Mouse (Mus musculus): ENCODE data around the gene Hivep3.

Hivep3 gene

GRCm38 (mm10) chr4:119760820-119761219, 27.2 kb downstream of the Hivep3 start:
- ATAC-seq (ENCODE audit: low TSS enrichment): no peak

DNA sequence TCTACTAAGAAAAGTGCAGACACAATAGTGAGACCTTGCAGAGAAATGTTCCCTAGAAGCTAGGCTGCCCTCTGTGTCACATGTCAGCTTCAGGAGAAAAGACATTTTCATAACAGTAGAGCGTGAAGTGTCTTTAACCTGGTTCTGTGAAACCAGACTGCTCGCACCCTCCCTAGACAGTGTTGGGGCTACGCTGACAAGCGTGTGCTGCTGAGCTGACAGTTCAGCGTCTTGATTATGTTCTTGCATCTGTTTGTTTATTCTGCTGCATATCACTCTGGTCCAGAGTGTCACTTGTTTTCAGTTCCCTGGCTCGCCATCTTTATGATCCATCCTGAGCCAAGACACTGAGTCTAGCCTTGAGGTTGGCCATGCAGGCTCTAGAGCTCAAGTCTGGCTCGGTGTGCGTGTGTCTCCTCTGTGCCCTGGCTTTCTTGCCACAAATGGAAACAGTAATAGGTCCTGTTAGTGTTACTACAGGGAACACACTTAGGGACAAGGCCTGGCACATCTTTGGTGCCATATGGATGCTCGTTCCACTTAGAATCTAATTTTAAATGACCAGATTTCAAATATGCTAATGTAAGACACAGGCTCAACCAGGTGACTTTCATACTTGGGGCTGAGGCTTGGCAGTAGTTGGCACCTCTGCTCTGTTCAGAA, 28.0 kb downstream of the Hivep3 start:
- peak; percentile 29 for ATAC-seq (ENCODE audit: low TSS enrichment)

GRCm38 (mm10) chr4:119762171-119762570, 28.6 kb downstream of the Hivep3 start:
- ATAC-seq (ENCODE audit: low TSS enrichment): peak; percentile 35

- ATAC-seq (ENCODE audit: low TSS enrichment): no peak
Observed at GRCm38 (mm10) chr4:119768046-119768445, 34.5 kb downstream of the Hivep3 start.

- ATAC-seq (ENCODE audit: low TSS enrichment): no peak
Observed at GRCm38 (mm10) chr4:119775913-119776312, 42.3 kb downstream of the Hivep3 start.

DNA sequence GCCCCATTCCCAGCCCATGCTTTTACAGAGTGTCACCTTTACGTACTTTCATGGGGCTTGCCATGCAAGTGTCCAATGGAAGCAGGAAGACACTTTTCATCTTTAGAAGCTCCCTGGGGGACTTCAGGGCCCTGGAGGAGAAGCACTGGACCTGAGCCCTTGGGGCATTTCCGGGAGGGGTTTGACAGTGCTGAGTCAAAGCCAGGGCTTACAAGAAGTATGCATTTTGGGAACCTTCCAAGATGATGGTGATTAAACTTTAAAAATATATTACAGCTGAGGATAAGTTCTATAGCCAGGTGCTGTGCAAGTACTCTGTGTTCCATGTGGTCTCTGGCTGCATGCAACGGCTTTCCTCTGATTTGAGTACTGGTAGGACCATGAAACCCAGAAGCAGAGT, 43.6 kb downstream of the Hivep3 start:
- no peak for ATAC-seq (ENCODE audit: low TSS enrichment)

- ATAC-seq (ENCODE audit: low TSS enrichment): peak; percentile 34; the same call in 1 of the 2 replicates
Observed at GRCm38 (mm10) chr4:119779561-119780400, 46.2 kb downstream of the Hivep3 start.

- ATAC-seq (ENCODE audit: low TSS enrichment): no peak
Observed at GRCm38 (mm10) chr4:119780881-119781280, 47.3 kb downstream of the Hivep3 start.

DNA sequence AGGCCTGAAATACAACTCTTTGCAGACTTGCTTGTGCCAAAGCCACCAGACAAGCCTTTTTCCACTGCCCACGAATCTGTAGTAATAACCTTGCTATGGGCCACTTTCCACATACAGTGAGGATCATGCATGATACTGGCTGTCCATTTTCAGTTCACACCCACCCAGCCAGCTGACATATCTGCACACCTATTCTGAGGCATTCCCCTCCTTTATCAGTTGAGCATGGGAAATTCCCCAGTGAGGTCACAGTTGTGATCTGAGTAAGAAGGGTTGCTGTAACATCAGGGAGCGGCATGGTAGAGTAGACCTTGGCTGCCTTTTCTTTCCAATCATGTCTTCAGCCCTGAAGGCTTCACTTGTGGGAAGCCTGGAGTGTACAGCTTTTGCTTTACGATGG, 51.4 kb downstream of the Hivep3 start:
- ATAC-seq (ENCODE audit: low TSS enrichment): no peak

GRCm38 (mm10) chr4:119786307-119786706, 52.7 kb downstream of the Hivep3 start:
- ATAC-seq (ENCODE audit: low TSS enrichment): no peak

DNA sequence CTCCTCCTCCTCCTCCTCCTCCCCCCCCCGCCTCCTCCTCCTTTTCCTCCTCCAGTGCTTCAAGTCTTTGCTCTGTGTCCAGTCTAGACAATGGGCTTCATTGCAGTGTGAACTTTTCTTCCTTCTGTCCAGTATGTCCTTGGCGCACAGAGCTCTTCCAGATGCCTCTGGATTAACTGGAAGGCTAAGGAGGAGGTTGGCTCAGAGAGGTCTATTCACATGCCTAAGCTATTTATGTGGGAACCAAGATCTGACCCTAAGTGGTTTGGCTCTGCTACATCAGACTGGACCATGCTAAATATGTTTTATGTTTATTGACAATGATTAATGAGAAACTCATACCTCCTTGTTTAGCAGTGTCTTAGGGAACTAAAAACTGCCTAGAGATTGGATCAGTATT, 53.1 kb downstream of the Hivep3 start:
- no peak for ATAC-seq (ENCODE audit: low TSS enrichment)

- ATAC-seq (ENCODE audit: low TSS enrichment): no peak
Observed at GRCm38 (mm10) chr4:119788746-119789145, 55.2 kb downstream of the Hivep3 start.

DNA sequence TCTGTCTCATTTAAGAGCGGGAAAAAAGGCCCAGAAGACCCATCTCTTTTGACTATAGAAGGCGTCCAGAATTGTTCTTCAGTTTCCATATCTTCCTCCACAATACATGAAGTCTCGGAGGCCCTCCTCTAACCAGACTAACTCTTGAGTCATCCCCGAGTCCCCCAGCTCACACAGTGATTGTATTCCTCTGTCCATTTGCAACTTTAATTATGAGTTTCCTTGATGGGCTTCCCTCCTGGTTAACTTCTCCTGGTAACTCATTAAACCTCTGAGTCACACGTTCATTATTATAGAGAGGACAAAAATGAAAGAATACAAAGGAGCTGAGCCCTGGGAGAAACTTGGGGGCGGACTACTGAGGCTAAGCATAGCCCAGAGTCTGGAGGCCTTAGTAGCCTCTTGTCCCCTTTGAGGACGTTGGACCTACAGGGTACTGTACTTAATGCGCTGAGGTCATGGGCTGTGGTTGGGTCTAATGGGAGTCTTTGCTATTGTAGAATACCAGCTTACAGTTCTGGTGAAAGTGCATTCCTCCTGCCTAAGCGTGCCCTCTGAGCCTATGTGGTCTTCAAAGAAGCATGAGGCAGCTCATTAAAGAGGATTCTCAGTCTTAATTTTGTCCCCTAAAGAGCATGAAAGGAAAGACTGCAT, 56.0 kb downstream of the Hivep3 start:
- no peak for ATAC-seq (ENCODE audit: low TSS enrichment)

DNA sequence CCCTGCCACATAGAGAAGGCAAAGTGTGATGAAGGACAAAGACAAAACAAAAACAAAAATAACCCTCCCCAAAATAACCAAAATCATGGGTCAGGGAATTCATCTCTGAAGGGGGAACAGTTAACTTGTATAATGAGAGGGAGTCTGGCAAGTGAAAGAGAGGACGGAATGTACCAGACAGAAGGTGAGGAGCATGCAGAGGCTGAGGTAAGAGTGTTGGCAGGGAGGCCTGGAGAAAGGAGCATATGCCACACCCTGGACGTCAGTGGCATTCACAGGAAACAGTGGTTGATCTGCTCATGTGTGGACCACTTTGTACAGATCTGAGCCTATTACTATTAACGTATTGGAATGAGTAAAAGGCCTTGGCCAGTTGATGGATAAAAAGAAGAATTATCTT, 65.3 kb downstream of the Hivep3 start:
- ATAC-seq (ENCODE audit: low TSS enrichment): no peak

DNA sequence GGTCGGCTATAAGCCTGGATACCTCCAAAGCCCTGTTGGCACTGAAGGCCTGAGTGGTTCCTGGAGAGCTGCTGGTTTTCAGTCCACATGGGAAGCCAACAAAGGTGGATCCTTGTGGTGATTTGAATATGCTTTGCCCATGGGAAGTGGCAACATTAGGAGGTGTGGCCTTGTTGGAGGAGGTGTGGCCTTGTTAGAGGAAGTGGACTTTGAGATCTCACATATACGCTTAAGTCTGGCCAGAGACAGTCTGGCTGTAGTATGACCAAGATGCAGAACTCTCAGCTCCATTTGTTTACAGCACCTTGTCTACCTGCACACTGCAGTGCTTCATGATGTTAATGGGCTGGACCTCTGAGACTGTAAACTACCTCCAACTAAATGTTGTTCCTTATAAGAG, 73.0 kb downstream of the Hivep3 start:
- no peak for ATAC-seq (ENCODE audit: low TSS enrichment)

DNA sequence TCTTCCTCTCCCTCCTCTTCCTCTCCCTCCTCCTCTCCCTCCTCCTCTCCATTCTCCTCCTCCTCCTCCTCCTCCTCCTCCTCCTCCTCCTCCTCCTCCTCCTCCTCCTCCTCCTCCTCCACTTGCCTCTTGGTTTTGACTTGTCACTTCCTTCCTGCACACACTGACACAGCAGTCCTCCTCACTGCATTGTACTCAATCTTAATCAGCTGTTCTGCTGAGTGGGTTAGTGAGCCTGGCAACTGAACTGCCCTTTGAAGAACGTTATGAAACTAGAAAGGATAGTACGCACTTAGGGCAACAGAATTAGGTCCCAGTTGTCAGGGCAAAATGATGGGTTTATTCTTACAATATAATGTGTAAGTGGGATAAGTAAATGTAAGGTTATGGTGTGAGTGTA, 73.8 kb downstream of the Hivep3 start:
- no peak for ATAC-seq (ENCODE audit: low TSS enrichment)

- ATAC-seq (ENCODE audit: low TSS enrichment): peak; percentile 53; the same call in 1 of the 2 replicates
Observed at GRCm38 (mm10) chr4:119809245-119809644, 75.7 kb downstream of the Hivep3 start.

GRCm38 (mm10) chr4:119812775-119813174, 79.2 kb downstream of the Hivep3 start:
- peak; percentile 62 for ATAC-seq (ENCODE audit: low TSS enrichment)

GRCm38 (mm10) chr4:119813500-119814184, 80.1 kb downstream of the Hivep3 start:
- ATAC-seq (ENCODE audit: low TSS enrichment): no peak

DNA sequence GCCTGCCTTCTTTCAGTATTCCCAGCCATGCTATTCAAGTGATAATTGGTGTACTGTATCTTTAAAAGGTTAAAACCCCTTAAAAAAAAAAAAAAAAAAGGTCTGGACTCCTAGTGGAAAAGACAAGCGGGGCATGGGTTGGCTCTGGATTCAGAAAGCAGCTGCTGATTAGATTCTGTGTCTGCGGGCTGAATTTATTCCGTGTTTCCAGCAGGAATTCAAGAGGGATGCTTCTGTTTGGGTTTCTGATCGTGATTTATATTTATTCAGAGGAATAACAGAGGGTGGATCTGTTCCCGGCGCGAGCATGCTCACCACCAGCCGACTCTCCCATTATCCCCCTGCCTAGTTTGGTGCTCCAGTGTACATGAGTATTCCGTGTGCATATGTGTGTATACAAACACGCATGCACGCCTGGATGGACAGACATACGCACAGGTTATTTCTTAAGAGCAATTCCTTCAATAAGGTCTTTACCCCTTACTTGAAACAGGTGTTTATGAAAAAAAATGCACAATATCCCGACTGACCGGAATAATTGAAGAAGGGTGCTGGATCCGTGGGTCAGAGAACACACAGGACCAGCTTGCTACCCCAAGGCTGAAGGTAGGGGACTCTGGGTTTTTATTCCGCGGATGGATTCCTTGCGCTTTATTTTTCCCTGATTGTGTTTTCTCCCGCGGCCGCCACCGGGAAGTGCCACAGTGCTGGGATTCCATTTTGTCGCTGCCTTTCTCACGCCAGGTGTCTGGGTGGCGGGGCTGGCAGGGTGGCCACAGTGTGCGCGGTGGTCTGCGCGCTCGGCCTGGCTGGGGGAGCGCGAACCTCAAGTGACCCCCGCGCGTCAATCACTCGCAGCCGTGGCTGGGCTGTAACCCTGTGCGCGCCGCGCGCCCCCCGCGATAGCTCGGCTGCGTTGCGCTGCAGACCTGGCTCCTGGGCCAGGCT, 80.9 kb downstream of the Hivep3 start:
- peak; percentile 36 for ATAC-seq (ENCODE audit: low TSS enrichment)

All from frontal cortex, adult (tissue).